Mouse (Mus musculus) limb, embryonic 12.5 days (tissue): Measurements from ENCODE around the gene Ifitm2. TPM values are rescaled to one million over a fixed set of nuclear protein-coding genes. Genes with fewer than 3 reads are reported as not detected.
A peak's percentile ranks its signal among the peaks of the same experiment; 100 is the strongest.

Experiments used
- ATAC-seq: fragments of 200-750 bp; cut with Nextera tagmentation; 2 replicates; pipeline ENCODE4 v1.8.0; 2017; ENCODE audit warnings: low read depth, moderate TSS enrichment; ENCODE audit not compliant: insufficient number of reproducible peaks, insufficient read depth, low FRiP score, low TSS enrichment
- H3K27ac ChIP-seq: fragments of 300-500 bp; sonication (generic); 2 replicates; pipeline ENCODE4 v1.5.1; 2016; ENCODE audit warnings: mild to moderate bottlenecking, moderate library complexity
- H3K27me3 ChIP-seq: fragments of 300-500 bp; sonication (generic); 2 replicates; pipeline ENCODE4 v1.6.1; 2016; ENCODE audit warnings: mild to moderate bottlenecking, moderate library complexity
- H3K36me3 ChIP-seq: fragments of 300-500 bp; sonication (generic); 2 replicates; pipeline ENCODE4 v1.6.1; 2016; ENCODE audit warnings: mild to moderate bottlenecking, moderate library complexity
- H3K4me1 ChIP-seq: fragments of 300-500 bp; sonication (generic); replicated peaks from 2 replicates; pipeline ENCODE4 v1.6.1; 2016
- H3K4me2 ChIP-seq: fragments of 300-500 bp; sonication (generic); 2 replicates; pipeline ENCODE4 v1.6.1; 2016; ENCODE audit warnings: mild to moderate bottlenecking, moderate library complexity
- H3K4me3 ChIP-seq: fragments of 300-500 bp; sonication (generic); replicated peaks from 2 replicates; pipeline ENCODE4 v1.5.1; 2016; ENCODE audit warnings: mild to moderate bottlenecking
- H3K9ac ChIP-seq: fragments of 300-500 bp; sonication (generic); replicated peaks from 2 replicates; pipeline ENCODE4 v1.6.1; 2016; ENCODE audit warnings: mild to moderate bottlenecking, moderate library complexity
- H3K9me3 ChIP-seq: fragments of 300-500 bp; sonication (generic); 2 replicates; pipeline ENCODE4 v1.6.1; 2016; ENCODE audit warnings: mild to moderate bottlenecking, moderate library complexity
- WGBS: fragments of 180-500 bp; shearing (Covaris S2); methylation state at CpG from one replicate; pipeline ENCODE4 v1.1.7; 2016; 5-methylcytosine and 5-hydroxymethylcytosine counted together
- polyA plus RNA-seq: library from polyadenylated mRNA; unstranded; fragments of >200 nt; fragmentation: Nextera tagmentation; extraction: Ambion mirVana; gene quantifications from 2 replicates; pipeline ENCODE4 v1.2.1, GENCODE M21; 2016

Ifitm2 gene
- polyA plus RNA-seq, 1 experiment from 2014 or later, result 941 TPM

DNA sequence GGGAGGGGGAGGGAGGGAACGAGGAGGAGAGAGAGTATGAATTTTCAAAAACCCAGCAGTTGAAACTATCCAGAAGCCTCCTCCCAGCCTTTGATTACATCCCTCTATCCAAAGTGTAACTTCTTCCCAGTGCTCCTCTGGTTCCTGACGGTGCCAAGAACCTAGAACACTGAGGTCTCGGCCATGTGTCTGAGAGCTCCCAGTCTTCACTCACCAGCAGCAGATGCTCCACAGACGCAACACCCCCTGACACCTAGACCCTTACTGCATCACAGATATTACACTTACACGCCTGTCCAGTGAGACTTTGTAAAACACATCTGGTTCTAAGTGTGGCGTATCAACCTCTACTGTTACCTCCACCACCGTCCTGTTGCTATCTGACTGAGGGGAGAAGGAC is 3.3 kb downstream of the Ifitm2 start:
- 71% methylated on average over 7 of the region's 7 CpGs for WGBS
- Histone ChIP-seq H3K4me1 (peaks cover 68% of the 10 kb centered on the region), H3K36me3 (peaks cover 42% of the 10 kb centered on the region), H3K4me3 (no peak overlapping the region), H3K27ac (no peak overlapping the region), H3K4me2 (0 out of 2 replicates have a peak overlapping the region, but pooled peaks have one; percentile 70), H3K9ac (no peak overlapping the region), H3K9me3 (no peaks in the 10 kb centered on the region), H3K27me3 (no peaks in the 10 kb centered on the region)
- ATAC-seq, result no peak

DNA sequence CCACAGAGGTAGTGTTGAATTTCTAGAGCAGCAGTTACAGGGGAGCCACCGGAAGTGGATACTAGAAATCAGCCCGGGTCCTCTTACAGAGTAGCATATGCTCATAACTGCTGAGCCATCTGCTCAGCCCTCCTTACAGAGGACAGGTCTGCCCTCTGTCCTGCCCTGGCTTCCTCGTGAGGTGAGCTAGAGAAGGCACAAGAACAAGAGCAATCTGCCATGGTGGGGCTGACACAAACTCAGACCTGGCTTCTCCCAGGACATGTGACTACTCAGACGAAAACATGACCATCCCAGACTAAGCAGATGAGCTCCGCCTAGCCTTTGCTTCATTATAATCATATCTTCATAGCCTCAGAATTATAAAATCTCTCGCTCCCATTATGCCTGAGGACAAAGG is 4.0 kb downstream of the Ifitm2 start:
- Histone ChIP-seq H3K4me3 (no peak overlapping the region), H3K4me2 (0 out of 2 replicates have a peak overlapping the region, but pooled peaks have one; percentile 34), H3K4me1 (peaks cover 62% of the 10 kb centered on the region), H3K9ac (no peak overlapping the region), H3K36me3 (peaks cover 49% of the 10 kb centered on the region), H3K9me3 (no peaks in the 10 kb centered on the region), H3K27ac (peak overlapping the region; percentile 41; the same call in 1 of the 2 replicates), H3K27me3 (no peaks in the 10 kb centered on the region)
- ATAC-seq, result no peak
- 62% methylated on average over 6 of the region's 6 CpGs for WGBS

DNA sequence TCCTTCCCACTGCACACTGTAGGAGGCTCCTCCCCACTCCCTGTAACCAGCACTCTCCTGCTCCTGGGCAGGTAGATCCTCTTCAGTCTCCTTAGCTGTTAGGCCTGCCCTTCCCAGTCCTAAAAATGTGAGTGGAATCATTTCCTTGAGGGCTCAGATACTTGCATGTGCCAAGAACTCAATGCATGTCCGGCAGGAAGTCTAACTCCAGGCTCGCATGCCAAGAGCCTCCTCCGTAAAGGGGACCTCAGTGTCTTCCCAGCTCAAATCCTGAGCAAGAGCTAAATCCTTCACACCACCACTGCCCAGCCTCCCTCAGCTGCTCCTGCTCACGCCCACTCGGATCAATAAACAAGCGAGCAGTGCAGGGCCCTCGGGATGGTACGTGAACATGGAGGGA is 4.7 kb downstream of the Ifitm2 start:
- peak overlapping the region; percentile 83 for H3K27ac ChIP-seq
- peaks cover 55% of the 10 kb centered on the region for H3K4me1 ChIP-seq
- H3K4me2 ChIP-seq, result peak overlapping the region; percentile 34
- H3K36me3 ChIP-seq, result peaks cover 56% of the 10 kb centered on the region
- H3K9ac ChIP-seq, result peak overlapping the region; percentile 37; the same call in 1 of the 2 replicates
- no peaks in the 10 kb centered on the region for H3K9me3 ChIP-seq
- 0 out of 2 replicates have a peak overlapping the region, but pooled peaks have one; percentile 3 for H3K4me3 ChIP-seq
- ATAC-seq, result no peak
- no peaks in the 10 kb centered on the region for H3K27me3 ChIP-seq
- 28% methylated on average over 8 of the region's 8 CpGs for WGBS

DNA sequence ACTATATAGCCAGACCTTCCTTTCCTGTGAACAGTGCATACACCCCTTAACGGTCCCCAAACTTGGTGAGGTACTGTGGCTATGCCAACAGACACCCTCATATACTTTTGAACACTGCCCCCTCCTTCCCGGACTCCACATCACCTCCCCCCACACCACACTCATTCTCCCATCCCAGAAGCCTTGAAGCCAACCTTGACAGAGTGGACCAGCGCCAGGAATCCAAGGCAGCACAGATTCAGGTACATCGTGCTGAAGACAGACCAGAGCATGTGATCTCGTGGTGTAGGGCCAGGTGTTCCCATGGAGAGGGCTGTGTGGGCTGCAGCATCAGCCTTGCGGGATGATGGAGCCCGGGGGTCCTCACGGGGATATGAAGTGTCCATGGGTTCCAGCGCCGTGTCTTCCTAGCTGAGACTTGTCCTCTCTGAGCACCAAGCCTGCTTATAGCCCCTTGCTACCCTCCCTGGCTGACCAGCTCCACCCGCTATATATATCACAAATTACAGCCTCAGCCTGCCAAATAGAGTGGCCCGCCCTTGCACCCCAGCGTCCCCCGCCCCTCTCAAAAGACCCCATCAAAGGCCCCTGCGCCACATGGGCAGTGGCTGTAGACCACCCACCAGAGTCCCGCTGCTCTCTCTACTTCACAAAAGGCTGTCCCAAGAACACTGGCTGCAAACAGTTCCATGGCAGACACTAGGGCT is 5.8 kb downstream of the Ifitm2 start, which contains the start of gene Ifitm5:
TSS of gene Ifitm5 (minus strand) at position 468 of the 707 bp plus-strand sequence.
- Histone ChIP-seq H3K4me3 (0 out of 2 replicates have a peak within 1 kb of the TSS, but pooled peaks have one; percentile 3), H3K4me2 (peak within 1 kb of the TSS; percentile 34), H3K4me1 (peaks cover 53% of the 10 kb centered on the region)

DNA sequence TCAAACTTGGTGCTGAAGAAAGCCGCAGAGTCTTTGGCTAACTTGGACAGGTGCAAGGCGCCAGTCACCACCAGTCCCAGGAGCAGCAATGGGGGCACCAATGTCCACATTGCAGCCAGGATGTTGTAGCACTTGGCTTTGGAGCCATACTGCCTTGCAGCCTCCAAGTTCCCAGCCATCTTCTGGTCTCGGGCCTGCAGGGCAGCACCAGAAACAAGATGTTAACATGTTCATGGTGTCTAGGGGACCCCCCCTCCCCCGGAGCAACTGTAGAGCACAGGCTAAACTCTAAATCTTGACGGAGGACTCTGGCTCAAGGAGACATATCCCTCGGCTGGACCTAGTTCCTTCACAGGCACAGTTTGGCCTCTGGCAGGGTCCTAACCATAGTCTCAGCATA is 6.5 kb downstream of the Ifitm2 start:
- peaks cover 74% of the 10 kb centered on the region for H3K36me3 ChIP-seq
- no peaks in the 10 kb centered on the region for H3K9me3 ChIP-seq
- peaks cover 47% of the 10 kb centered on the region for H3K4me1 ChIP-seq
- no peaks in the 10 kb centered on the region for H3K27me3 ChIP-seq
- H3K4me3 ChIP-seq, result no peak overlapping the region
- H3K27ac ChIP-seq, result no peak overlapping the region
- WGBS, result 86% methylated on average over 6 of the region's 6 CpGs
- ATAC-seq, result no peak
- no peak overlapping the region for H3K9ac ChIP-seq
- H3K4me2 ChIP-seq, result no peak overlapping the region

More for the DNA sequence above, 5.8 kb downstream of the Ifitm2 start, which contains the start of gene Ifitm5:
- no peaks in the 10 kb centered on the region for H3K9me3 ChIP-seq
- H3K36me3 ChIP-seq, result peaks cover 67% of the 10 kb centered on the region
- no peaks in the 10 kb centered on the region for H3K27me3 ChIP-seq
- peak within 1 kb of the TSS; percentile 37; the same call in 1 of the 2 replicates for H3K9ac ChIP-seq
- peak within 1 kb of the TSS; percentile 83 for H3K27ac ChIP-seq
- WGBS, result 69% methylated on average over 16 of the region's 16 CpGs
- no peak for ATAC-seq

DNA sequence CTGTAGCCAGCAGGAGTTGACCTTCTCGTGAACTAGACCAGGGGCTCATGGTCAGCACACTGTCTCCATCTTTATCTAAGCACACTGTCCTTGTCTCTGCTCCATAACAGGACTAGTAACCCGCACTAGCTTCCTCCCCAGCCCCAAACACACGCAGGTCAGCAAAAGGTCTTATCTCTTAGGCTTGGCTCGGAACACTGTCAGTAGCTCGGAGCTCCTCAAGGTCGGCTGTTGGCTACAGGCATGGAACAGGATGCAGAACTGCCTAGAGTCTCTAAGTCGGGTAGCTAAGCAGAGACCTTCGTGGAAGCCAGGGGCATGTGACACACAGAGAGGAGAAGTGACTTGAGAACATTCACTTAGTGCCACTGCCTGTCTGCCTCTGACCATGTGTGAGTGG is 7.6 kb downstream of the Ifitm2 start:
- WGBS, result 85% methylated on average over 8 of the region's 8 CpGs
- Histone ChIP-seq H3K27me3 (no peaks in the 10 kb centered on the region), H3K4me2 (no peak overlapping the region), H3K4me1 (peaks cover 39% of the 10 kb centered on the region), H3K9ac (no peak overlapping the region), H3K36me3 (peaks cover 72% of the 10 kb centered on the region), H3K4me3 (no peak overlapping the region), H3K27ac (no peak overlapping the region), H3K9me3 (no peaks in the 10 kb centered on the region)
- no peak for ATAC-seq

DNA sequence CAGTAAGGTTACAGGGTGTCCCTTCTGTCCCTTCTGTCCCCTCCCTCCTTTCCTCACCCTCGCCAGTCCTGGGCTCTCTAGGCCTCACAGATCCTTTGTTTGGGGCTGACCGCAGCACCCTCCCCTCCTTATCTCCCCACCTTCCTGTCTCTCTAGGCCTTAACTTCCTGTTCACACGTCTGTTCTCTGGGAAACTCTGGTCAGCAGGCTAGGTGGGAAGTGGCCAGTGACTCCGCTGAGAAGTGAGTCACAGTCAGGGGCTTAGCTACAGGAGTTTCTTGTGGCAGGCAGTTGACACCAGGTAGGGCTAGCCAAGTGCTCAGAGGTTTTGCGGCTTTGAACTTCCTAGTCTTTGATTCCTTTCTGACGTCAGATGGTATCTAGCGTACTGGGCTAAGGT is 8.8 kb downstream of the Ifitm2 start:
- WGBS, result 61% methylated on average over 7 of the region's 7 CpGs
- Histone ChIP-seq H3K27ac (no peak overlapping the region), H3K36me3 (peaks cover 63% of the 10 kb centered on the region), H3K9me3 (no peaks in the 10 kb centered on the region), H3K4me2 (no peak overlapping the region), H3K4me3 (no peak overlapping the region), H3K9ac (no peak overlapping the region), H3K27me3 (no peaks in the 10 kb centered on the region), H3K4me1 (peaks cover 39% of the 10 kb centered on the region)
- ATAC-seq, result no peak

DNA sequence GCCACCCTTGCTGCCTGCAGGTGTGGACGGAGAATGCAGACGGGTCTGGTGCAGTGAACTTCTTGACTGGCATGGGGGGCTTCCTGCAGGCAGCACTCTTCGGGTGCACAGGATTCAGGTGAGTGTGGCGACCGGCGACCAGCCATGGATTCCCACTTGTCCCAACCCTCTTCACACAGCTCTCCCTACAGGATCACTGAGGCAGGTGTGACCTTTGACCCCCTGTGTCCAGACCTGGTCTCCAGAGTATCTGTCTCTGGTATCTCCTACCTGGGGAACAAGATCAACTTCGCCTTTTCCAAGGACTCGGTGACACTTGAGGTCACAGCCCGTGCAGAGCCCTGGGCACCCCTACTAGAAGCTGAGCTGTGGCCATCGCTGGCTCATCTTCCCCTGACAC is 9.5 kb downstream of the Ifitm2 start:
- H3K4me3 ChIP-seq, result no peak overlapping the region
- H3K27me3 ChIP-seq, result no peaks in the 10 kb centered on the region
- no peak overlapping the region for H3K9ac ChIP-seq
- 93% methylated on average over 10 of the region's 10 CpGs for WGBS
- H3K36me3 ChIP-seq, result peaks cover 63% of the 10 kb centered on the region
- H3K4me1 ChIP-seq, result peaks cover 34% of the 10 kb centered on the region
- no peaks in the 10 kb centered on the region for H3K9me3 ChIP-seq
- H3K27ac ChIP-seq, result no peak overlapping the region
- no peak overlapping the region for H3K4me2 ChIP-seq
- no peak for ATAC-seq

DNA sequence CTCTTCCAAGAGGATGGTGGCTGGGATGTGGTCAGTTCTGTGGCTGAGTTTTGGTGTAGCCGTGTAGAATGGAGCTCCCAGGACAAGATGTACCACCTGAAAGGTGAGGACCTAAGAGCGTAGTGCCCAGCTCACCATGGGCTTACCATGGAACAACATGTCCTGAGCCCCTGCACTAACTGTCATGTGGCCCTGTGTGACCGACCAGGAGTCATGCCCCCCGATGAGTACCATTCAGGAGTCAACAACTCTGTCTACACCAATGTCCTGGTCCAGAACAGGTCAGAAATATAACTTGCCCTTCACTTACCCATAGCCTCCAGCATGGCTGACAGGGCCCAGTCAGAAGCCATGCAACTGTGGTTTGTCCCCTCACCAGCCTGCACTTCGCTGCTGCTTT is 10.5 kb downstream of the Ifitm2 start:
- H3K4me2 ChIP-seq, result no peak overlapping the region
- no peak overlapping the region for H3K27ac ChIP-seq
- peaks cover 61% of the 10 kb centered on the region for H3K36me3 ChIP-seq
- no peak for ATAC-seq
- WGBS, result 94% methylated on average over 5 of the region's 5 CpGs
- H3K9ac ChIP-seq, result no peak overlapping the region
- H3K9me3 ChIP-seq, result no peaks in the 10 kb centered on the region
- H3K4me3 ChIP-seq, result no peak overlapping the region
- H3K27me3 ChIP-seq, result no peaks in the 10 kb centered on the region
- H3K4me1 ChIP-seq, result peaks cover 29% of the 10 kb centered on the region

DNA sequence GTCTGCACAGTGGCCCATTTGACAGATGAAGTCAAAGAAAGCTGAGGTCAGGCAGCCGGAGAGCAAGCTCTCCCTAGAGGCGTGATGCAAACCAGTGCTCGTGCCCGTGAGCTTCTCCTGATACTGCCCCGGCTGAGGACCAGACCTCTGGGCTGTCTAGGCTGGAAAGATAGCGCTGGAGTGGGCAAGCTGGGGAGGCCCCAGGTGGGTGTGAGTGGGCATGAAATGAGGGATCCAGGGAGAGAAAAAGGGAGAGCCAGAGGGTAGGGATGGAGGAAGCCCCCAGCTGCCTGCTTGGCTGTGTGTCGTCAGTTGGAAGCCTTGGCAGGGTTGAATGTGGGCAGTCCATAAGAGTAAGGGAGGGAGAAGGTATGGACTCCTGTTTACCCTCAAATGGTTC is 11.6 kb downstream of the Ifitm2 start:
- Histone ChIP-seq H3K27ac (no peak overlapping the region), H3K4me1 (peaks cover 31% of the 10 kb centered on the region), H3K4me3 (no peak overlapping the region), H3K4me2 (no peak overlapping the region), H3K36me3 (peaks cover 51% of the 10 kb centered on the region), H3K9me3 (no peaks in the 10 kb centered on the region), H3K9ac (no peak overlapping the region), H3K27me3 (no peaks in the 10 kb centered on the region)
- no peak for ATAC-seq
- 93% methylated on average over 7 of the region's 7 CpGs for WGBS

DNA sequence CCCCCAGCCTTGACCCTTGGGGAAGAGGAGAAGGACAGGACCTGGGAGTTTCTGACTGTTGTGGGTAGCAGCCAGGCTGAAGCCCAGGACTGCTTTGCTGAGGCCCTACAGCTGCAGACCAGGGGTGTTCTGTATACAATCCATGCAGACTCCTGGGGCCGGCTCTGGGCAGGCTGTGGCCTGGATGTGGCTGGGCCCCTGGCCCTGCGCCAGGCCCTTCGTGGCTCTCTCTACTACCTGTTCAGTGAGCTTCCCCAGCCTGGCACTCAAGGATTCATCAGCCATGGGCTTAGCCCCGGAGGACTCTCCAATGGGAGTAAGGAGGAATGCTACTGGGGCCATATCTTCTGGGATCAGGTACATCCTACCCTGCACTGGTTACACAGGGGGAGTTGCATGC is 12.4 kb downstream of the Ifitm2 start:
- H3K36me3 ChIP-seq, result peaks cover 42% of the 10 kb centered on the region

More for the DNA sequence above, 12.4 kb downstream of the Ifitm2 start:
- Histone ChIP-seq H3K4me1 (peaks cover 37% of the 10 kb centered on the region), H3K9ac (no peak overlapping the region), H3K4me3 (no peak overlapping the region), H3K9me3 (no peaks in the 10 kb centered on the region), H3K27ac (peak overlapping the region; percentile 53; the same call in 1 of the 2 replicates), H3K27me3 (no peaks in the 10 kb centered on the region), H3K4me2 (no peak overlapping the region)
- ATAC-seq, result no peak
- 82% methylated on average over 4 of the region's 4 CpGs for WGBS
